Mouse (Mus musculus): ENCODE data around the gene Gm13271. TPM values are rescaled to one million over a fixed set of nuclear protein-coding genes. Genes with fewer than 3 reads are reported as not detected.
"Not testable (repeated sequence)": the region's sequence is repeated elsewhere in the genome, so short reads cannot be mapped to it uniquely, and the experiment has no call there.

Gene Gm13271
- polyA plus RNA-seq, 1 experiment from 2014 or later: not detected

DNA sequence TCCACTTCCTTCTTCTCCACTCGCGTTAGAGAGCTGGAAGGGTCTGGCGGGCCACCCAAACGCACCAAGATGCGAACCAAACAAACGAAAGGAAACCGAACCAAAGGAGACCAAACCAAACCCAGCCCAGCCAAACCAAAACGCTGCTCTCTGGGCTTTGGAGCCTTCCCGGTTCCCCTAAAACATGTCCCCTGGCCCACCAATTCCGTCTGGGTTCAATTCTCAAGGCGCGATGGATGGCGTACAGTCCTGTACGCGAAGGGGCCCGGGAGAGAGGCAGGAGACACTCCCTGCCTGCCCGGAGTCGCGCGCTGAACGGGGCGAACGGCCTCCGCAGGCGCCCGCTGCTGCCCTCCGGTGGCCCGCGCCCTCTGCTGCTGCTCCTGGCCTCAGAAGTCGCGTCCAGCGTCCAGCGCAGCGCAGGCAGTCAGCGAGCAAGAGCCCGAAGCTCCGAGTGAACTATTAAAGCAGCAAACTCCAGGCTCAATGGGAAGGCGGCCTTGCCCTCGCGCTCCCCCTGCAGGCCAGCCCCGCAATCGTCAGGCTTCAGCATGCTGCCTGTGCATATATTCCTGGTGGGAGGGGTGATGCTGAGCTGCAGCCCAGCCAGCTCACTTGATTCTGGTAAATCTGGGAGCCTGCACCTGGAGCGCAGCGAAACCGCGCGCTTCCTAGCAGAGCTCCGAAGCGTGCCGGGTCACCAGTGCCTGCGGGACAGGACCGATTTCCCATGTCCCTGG lies 39.4 kb downstream of the Gm13271 start, which contains the start of gene Gm13275:
Gene Gm13275 (plus strand): TSS at position 552 of the 740 bp plus-strand sequence.
- not testable (repeated sequence) for H3K4me2 ChIP-seq (ENCODE audit: low read length); H3K4me3 ChIP-seq (replicated peaks; ENCODE audit: low read depth, low read length); H3K4me1 ChIP-seq (ENCODE audit: control insufficient read depth, insufficient read depth, low read length); H3K27ac ChIP-seq (replicated peaks; ENCODE audit: low read depth, low read length); H3K9ac ChIP-seq (replicated peaks; ENCODE audit: low read length); DNase-seq; H3K36me3 ChIP-seq (ENCODE audit: control insufficient read depth, insufficient read depth, low read length); H3K9me3 ChIP-seq (ENCODE audit: control insufficient read depth, low read length); ATAC-seq (ENCODE audit: low FRiP score, low TSS enrichment); H3K27me3 ChIP-seq (ENCODE audit: control insufficient read depth, insufficient read depth, low read length)
- 0% methylated on average over 10 of the region's 52 CpGs for WGBS

- DNase-seq; H3K4me2 ChIP-seq (ENCODE audit: low read length): not testable (repeated sequence)
- no CpG with 5 or more reads among the region's 28 CpGs for WGBS
Measured at GRCm38 (mm10) chr4:88797097-88797496, 42.4 kb downstream of the Gm13271 start, which contains the start of gene Gm13279. Gm13279 (plus strand) TSS chr4:88797397.

DNA sequence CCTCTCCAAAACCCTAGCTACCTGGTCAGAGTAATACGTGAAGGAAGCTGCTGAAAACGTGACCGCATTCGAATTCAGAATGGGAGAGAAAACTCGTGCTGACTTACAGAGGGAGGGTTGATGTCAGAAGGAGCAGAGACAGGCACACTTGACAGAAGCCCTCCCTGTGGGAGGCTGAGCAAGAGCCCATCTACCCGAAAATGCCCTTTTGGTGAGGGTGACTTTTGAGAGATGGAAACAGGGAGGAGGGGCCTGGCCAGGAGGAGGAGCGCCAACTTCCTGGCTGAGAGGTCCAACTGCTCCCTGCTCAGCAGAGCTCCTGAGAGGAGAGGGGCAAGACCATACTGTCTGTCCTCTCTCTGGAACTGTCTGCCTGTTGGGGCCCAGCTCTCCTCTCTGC lies 44.7 kb downstream of the Gm13271 start, which contains the start of gene Gm13285:
Gene Gm13285 (plus strand): TSS at position 301 of the 400 bp plus-strand sequence.
- not testable (repeated sequence) for H3K36me3 ChIP-seq (ENCODE audit: control insufficient read depth, insufficient read depth, low read length); H3K4me3 ChIP-seq (replicated peaks; ENCODE audit: low read depth, low read length); H3K4me2 ChIP-seq (ENCODE audit: low read length); DNase-seq; H3K27ac ChIP-seq (replicated peaks; ENCODE audit: low read depth, low read length); H3K9me3 ChIP-seq (ENCODE audit: control insufficient read depth, low read length); ATAC-seq (ENCODE audit: low FRiP score, low TSS enrichment); H3K9ac ChIP-seq (replicated peaks; ENCODE audit: low read length); H3K27me3 ChIP-seq (ENCODE audit: control insufficient read depth, insufficient read depth, low read length); H3K4me1 ChIP-seq (ENCODE audit: control insufficient read depth, insufficient read depth, low read length)
- WGBS: 14% methylated on average over 3 of the region's 7 CpGs

More at GRCm38 (mm10) chr4:88797097-88797496, 42.4 kb downstream of the Gm13271 start, which contains the start of gene Gm13279:
- not testable (repeated sequence) for H3K4me3 ChIP-seq (replicated peaks; ENCODE audit: low read depth, low read length); H3K4me1 ChIP-seq (ENCODE audit: control insufficient read depth, insufficient read depth, low read length); H3K9me3 ChIP-seq (ENCODE audit: control insufficient read depth, low read length); H3K27me3 ChIP-seq (ENCODE audit: control insufficient read depth, insufficient read depth, low read length); H3K9ac ChIP-seq (replicated peaks; ENCODE audit: low read length); ATAC-seq (ENCODE audit: low FRiP score, low TSS enrichment); H3K27ac ChIP-seq (replicated peaks; ENCODE audit: low read depth, low read length); H3K36me3 ChIP-seq (ENCODE audit: control insufficient read depth, insufficient read depth, low read length)

DNA sequence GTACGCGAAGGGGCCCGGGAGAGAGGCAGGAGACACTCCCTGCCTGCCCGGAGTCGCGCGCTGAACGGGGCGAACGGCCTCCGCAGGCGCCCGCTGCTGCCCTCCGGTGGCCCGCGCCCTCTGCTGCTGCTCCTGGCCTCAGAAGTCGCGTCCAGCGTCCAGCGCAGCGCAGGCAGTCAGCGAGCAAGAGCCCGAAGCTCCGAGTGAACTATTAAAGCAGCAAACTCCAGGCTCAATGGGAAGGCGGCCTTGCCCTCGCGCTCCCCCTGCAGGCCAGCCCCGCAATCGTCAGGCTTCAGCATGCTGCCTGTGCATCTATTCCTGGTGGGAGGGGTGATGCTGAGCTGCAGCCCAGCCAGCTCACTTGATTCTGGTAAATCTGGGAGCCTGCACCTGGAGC lies 48.3 kb downstream of the Gm13271 start, which contains the start of gene Gm13287:
Gene Gm13287 (plus strand): TSS at position 301 of the 400 bp plus-strand sequence.
- not testable (repeated sequence) for H3K9ac ChIP-seq (replicated peaks; ENCODE audit: low read length); H3K4me1 ChIP-seq (ENCODE audit: control insufficient read depth, insufficient read depth, low read length); H3K27ac ChIP-seq (replicated peaks; ENCODE audit: low read depth, low read length); ATAC-seq (ENCODE audit: low FRiP score, low TSS enrichment); DNase-seq; H3K4me3 ChIP-seq (replicated peaks; ENCODE audit: low read depth, low read length); H3K9me3 ChIP-seq (ENCODE audit: control insufficient read depth, low read length); H3K4me2 ChIP-seq (ENCODE audit: low read length); H3K27me3 ChIP-seq (ENCODE audit: control insufficient read depth, insufficient read depth, low read length); H3K36me3 ChIP-seq (ENCODE audit: control insufficient read depth, insufficient read depth, low read length)
- no CpG with 5 or more reads among the region's 29 CpGs for WGBS

Other genes starting within 250 kb of the Gm13271 start
- gene Ifnb1, start 232.1 kb upstream of the Gm13271 start, polyA plus RNA-seq (2014; fragmentation: Nextera tagmentation; extraction: Ambion mirVana): not detected in 2 replicates
- not detected in 2 replicates for gene Ifna15, start 196.6 kb upstream of the Gm13271 start, polyA plus RNA-seq (2014; fragmentation: Nextera tagmentation; extraction: Ambion mirVana)
- not detected in 2 replicates for gene Ifna14, start 183.1 kb upstream of the Gm13271 start, polyA plus RNA-seq (2014; fragmentation: Nextera tagmentation; extraction: Ambion mirVana)
- gene Ifna9, start 162.5 kb upstream of the Gm13271 start, polyA plus RNA-seq (2014; fragmentation: Nextera tagmentation; extraction: Ambion mirVana): not detected in 2 replicates
- not detected in 2 replicates for gene Ifna12, start 151.5 kb upstream of the Gm13271 start, polyA plus RNA-seq (2014; fragmentation: Nextera tagmentation; extraction: Ambion mirVana)
- not detected in 2 replicates for gene C87499, start 120.5 kb upstream of the Gm13271 start, polyA plus RNA-seq (2014; fragmentation: Nextera tagmentation; extraction: Ambion mirVana)
- not detected in 2 replicates for gene Ifna13, start 110.4 kb upstream of the Gm13271 start, polyA plus RNA-seq (2014; fragmentation: Nextera tagmentation; extraction: Ambion mirVana)
- not detected in 2 replicates for gene Ifna16, start 77.9 kb upstream of the Gm13271 start, polyA plus RNA-seq (2014; fragmentation: Nextera tagmentation; extraction: Ambion mirVana)
- gene Ifna2, start 71.0 kb upstream of the Gm13271 start, polyA plus RNA-seq (2014; fragmentation: Nextera tagmentation; extraction: Ambion mirVana): not detected in 2 replicates
- gene Ifnab, start 63.5 kb upstream of the Gm13271 start, polyA plus RNA-seq (2014; fragmentation: Nextera tagmentation; extraction: Ambion mirVana): not detected in 2 replicates
- 1.8 and 2.2 TPM in 2 replicates for gene Gm26566, start 33.1 kb upstream of the Gm13271 start, polyA plus RNA-seq (2014; fragmentation: Nextera tagmentation; extraction: Ambion mirVana)
- gene Klhl9, start 32.4 kb upstream of the Gm13271 start, polyA plus RNA-seq (2014; fragmentation: Nextera tagmentation; extraction: Ambion mirVana): 137 and 177 TPM in 2 replicates
- not detected in 2 replicates for gene Gm13283, start 5.3 kb downstream of the Gm13271 start, polyA plus RNA-seq (2014; fragmentation: Nextera tagmentation; extraction: Ambion mirVana)
- gene Gm13290, start 19.0 kb downstream of the Gm13271 start, polyA plus RNA-seq (2014; fragmentation: Nextera tagmentation; extraction: Ambion mirVana): not detected in 2 replicates
- gene Gm13289, start 22.1 kb downstream of the Gm13271 start, polyA plus RNA-seq (2014; fragmentation: Nextera tagmentation; extraction: Ambion mirVana): not detected in 2 replicates
- not detected in 2 replicates for gene Gm13272, start 25.0 kb downstream of the Gm13271 start, polyA plus RNA-seq (2014; fragmentation: Nextera tagmentation; extraction: Ambion mirVana)
- not detected in 2 replicates for gene Ifnz, start 27.3 kb downstream of the Gm13271 start, polyA plus RNA-seq (2014; fragmentation: Nextera tagmentation; extraction: Ambion mirVana)
- not detected in 2 replicates for gene Gm13276, start 30.8 kb downstream of the Gm13271 start, polyA plus RNA-seq (2014; fragmentation: Nextera tagmentation; extraction: Ambion mirVana)
- not detected in 2 replicates for gene Gm13277, start 33.8 kb downstream of the Gm13271 start, polyA plus RNA-seq (2014; fragmentation: Nextera tagmentation; extraction: Ambion mirVana)
- not detected in 2 replicates for gene Gm13278, start 36.7 kb downstream of the Gm13271 start, polyA plus RNA-seq (2014; fragmentation: Nextera tagmentation; extraction: Ambion mirVana)
- gene Gm13275, start 39.6 kb downstream of the Gm13271 start, polyA plus RNA-seq (2014; fragmentation: Nextera tagmentation; extraction: Ambion mirVana): not detected in 2 replicates
- gene Gm13279, start 42.5 kb downstream of the Gm13271 start, polyA plus RNA-seq (2014; fragmentation: Nextera tagmentation; extraction: Ambion mirVana): not detected in 2 replicates
- 0.17 TPM in 1 of 2 replicates, not detected in the other for gene Gm13285, start 44.8 kb downstream of the Gm13271 start, polyA plus RNA-seq (2014; fragmentation: Nextera tagmentation; extraction: Ambion mirVana)
- gene Gm13287, start 48.4 kb downstream of the Gm13271 start, polyA plus RNA-seq (2014; fragmentation: Nextera tagmentation; extraction: Ambion mirVana): not detected in 2 replicates
- 0.08 TPM in 1 of 2 replicates, not detected in the other for gene Gm13288, start 50.7 kb downstream of the Gm13271 start, polyA plus RNA-seq (2014; fragmentation: Nextera tagmentation; extraction: Ambion mirVana)
- not detected in 2 replicates for gene Ifna7, start 61.4 kb downstream of the Gm13271 start, polyA plus RNA-seq (2014; fragmentation: Nextera tagmentation; extraction: Ambion mirVana)
- gene Ifna11, start 65.1 kb downstream of the Gm13271 start, polyA plus RNA-seq (2014; fragmentation: Nextera tagmentation; extraction: Ambion mirVana): not detected in 2 replicates
- gene Ifna6, start 72.5 kb downstream of the Gm13271 start, polyA plus RNA-seq (2014; fragmentation: Nextera tagmentation; extraction: Ambion mirVana): not detected in 2 replicates
- not detected in 2 replicates for gene Ifna5, start 80.7 kb downstream of the Gm13271 start, polyA plus RNA-seq (2014; fragmentation: Nextera tagmentation; extraction: Ambion mirVana)
- gene Ifna4, start 87.0 kb downstream of the Gm13271 start, polyA plus RNA-seq (2014; fragmentation: Nextera tagmentation; extraction: Ambion mirVana): not detected in 2 replicates
- gene Ifna1, start 95.2 kb downstream of the Gm13271 start, polyA plus RNA-seq (2014; fragmentation: Nextera tagmentation; extraction: Ambion mirVana): not detected in 2 replicates
- not detected in 2 replicates for gene Ifne, start 125.3 kb downstream of the Gm13271 start, polyA plus RNA-seq (2014; fragmentation: Nextera tagmentation; extraction: Ambion mirVana)